Mouse (Mus musculus) retina, embryonic 14.5 days (tissue): ENCODE results near the gene Gm10999.
"Not testable (repeated sequence)": the region's sequence is repeated elsewhere in the genome, so short reads cannot be mapped to it uniquely, and the experiment has no call there.

Source experiments
- DNase-seq: peaks from one replicate; pipeline ENCODE4 v3.0.0-alpha.2; 2015; ENCODE audit warnings: low spot score

Gm10999 gene

GRCm38 (mm10) chr8:129131561-129131960 is at the start of gene Gm10999:
Gene Gm10999 (minus strand): TSS chr8:129131661.
- DNase-seq, result no peak

GRCm38 (mm10) chr8:129133475-129133874 is 2.0 kb upstream of the Gm10999 start:
- no peak for DNase-seq

DNA sequence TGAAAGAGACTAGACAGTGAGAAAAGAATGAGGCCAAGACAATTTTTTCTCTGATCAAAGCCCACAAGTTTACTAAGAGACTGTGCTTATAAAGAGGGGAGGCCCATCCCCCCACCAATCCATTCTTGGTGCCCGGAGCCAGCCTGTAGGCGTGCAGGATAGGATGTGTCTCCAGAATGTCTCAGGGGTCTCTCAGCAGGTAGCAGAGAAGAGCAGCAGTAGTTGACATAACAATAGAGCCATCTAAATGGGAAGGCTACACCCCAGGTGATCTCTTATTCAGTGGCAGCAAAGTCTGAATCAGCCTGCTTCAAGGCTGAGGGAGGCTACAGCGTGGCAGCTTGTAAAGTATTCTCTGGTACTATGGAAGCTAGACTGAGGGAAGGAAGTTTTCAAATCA is 15.7 kb downstream of the Gm10999 start:
- DNase-seq, result not testable (repeated sequence)
